Mouse (Mus musculus) embryo, embryonic 9.5 days (tissue): ENCODE measurements around the gene Boc.

Source experiments
- DNase-seq: peaks from one replicate; pipeline ENCODE4 v3.0.0-alpha.2; 2017; ENCODE audit errors: extremely low spot score

Boc gene

GRCm38 (mm10) chr16:44552726-44553125 is 6.0 kb downstream of the Boc start:
- DNase-seq: no peak

DNA sequence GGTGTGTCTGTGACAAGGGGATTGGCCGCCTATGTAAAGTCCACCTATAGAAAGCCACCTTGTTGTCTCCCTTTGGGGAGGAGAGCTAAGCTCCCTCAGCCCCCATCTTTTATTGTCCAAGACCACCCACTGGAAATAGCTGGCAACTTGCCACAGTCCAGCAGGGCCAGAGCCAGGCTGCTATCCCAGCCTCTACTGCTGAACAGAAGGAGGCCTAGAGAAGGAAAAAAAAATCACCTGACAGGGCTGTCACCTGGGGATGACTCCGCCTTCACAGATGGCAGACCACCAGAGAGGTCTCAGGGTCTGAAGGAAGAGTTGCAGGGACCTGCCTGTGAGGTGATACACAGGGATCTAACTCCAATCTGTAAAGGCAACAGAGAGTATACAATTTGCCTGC is 6.7 kb downstream of the Boc start:
- no peak for DNase-seq

DNA sequence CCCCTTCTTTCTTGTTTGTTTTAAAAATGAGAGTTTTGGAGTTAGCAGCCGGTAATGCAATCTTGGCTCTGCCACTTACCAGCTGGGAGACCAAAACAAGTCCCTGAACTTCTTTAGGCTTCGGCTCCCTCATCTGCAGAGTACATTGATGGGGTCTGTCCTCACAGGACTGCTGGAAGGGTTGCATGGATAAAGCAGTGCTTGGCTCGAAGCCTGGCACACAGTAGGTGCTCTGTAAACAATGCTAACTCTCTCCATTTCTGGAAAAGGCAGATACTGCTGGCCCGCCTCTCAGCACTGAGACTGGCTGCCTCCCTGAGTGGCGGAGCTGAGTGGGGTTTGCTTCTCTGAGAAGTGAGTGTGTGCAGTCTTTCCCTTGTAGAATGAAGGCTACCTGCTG is 7.2 kb downstream of the Boc start:
- no peak for DNase-seq

GRCm38 (mm10) chr16:44550843-44551242 is 7.9 kb downstream of the Boc start:
- DNase-seq: no peak

- no peak for DNase-seq
Observed at GRCm38 (mm10) chr16:44549867-44550679, 8.6 kb downstream of the Boc start.

- no peak for DNase-seq
Observed at GRCm38 (mm10) chr16:44549381-44549780, 9.3 kb downstream of the Boc start.

DNA sequence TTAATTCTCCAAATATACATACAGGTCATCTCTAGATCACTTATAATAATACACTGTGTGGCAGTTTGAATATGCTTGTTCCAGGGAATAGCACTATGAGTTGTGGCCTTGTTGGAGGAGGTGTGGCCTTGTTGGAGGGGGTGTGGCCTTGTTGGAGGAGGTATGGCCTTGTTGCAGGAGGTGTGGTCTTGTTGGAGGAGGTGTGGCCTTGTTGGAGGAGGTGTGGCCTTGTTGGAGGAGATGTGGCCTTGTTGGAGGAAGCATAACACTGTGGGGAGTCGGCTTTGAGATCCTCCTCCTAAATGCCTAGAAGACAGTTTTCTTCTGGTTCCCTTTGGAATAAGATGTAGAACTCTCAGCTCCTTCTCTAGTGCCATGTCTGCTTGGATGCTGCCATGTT is 10.7 kb downstream of the Boc start:
- DNase-seq: no peak

DNA sequence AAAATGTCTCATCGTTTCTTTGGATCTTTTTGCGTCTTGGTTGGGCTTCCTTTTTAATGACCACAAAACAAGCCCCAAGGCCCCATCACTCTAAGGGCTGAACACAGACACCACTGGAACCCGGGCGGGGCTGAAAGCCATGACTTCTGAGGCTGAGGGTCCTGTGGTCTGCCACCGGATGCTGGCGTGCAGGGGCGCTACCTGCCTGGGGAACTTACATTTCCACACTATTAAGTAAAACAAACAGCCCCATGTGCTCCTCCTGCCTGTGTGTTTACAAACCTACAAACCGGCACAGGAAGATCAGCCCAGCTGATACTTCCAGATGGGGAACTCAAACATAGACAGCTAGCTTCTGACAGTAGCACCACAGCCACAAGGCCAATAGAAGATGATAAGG is 11.9 kb downstream of the Boc start:
- DNase-seq: no peak

- DNase-seq: no peak
Observed at GRCm38 (mm10) chr16:44545939-44546338, 12.8 kb downstream of the Boc start.

- no peak for DNase-seq
Observed at GRCm38 (mm10) chr16:44545153-44545552, 13.5 kb downstream of the Boc start.

DNA sequence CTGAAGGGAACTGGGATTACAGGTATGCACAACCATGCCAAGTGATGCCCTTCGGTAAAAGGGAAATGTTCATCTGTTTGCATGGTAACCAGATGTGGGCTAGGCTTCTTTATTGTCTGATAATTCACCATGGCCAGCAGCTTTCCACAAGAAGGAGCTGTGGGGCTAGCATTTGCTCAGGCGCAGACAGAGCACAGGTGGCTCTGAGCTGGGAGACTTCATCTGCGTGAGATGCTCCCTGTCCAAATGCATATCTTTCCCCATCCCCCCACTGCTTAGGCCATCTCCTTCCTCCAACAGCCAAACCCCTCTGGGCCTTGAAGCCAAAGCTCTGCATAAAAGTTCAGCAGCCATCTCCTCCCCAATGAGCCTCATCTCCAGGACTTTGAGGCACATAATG is 15.6 kb downstream of the Boc start:
- DNase-seq: no peak

- DNase-seq: no peak
Observed at GRCm38 (mm10) chr16:44542029-44542690, 16.5 kb downstream of the Boc start.

- DNase-seq: no peak
Observed at GRCm38 (mm10) chr16:44539611-44540010, 19.1 kb downstream of the Boc start.

GRCm38 (mm10) chr16:44538401-44539395 is 20.0 kb downstream of the Boc start:
- no peak for DNase-seq

DNA sequence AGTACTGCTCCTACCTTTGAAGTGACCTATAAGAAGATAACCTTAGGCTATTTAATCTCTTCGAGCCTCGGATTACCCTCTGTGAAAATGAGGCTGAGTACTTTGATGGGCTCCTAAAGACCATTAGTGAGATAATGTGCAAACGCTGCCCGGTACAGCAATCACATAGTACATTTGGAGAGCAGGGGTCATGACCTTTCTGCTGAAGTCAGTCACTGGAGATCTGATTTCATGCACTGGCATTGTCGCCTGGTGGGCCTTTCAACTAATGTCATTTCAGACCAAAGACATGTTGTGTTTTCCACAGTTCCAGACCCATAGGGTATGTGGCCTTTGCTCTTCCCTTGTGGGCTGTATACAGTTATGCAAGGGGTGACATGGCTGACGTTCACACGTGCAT is 24.6 kb downstream of the Boc start:
- no peak for DNase-seq

DNA sequence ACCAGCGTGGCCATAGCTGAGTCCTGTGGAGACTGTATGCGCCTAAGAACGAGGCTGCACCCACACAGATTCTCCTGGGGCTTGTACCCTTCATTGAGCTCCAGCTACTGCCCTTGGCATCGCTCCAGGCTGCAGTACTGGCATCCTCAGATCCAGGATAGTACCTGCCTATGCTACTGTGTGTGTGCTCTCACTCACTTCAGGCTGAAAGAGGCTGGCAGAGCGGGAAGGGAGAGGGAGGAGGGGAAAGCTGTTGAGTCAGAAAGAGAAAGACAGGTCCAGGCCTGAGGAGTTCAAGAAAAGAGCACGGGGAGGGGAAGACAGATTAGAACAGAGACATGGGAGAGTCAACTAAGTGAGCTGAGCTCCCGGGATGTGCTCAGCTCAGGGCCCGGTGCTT is 25.2 kb downstream of the Boc start:
- DNase-seq: no peak

DNA sequence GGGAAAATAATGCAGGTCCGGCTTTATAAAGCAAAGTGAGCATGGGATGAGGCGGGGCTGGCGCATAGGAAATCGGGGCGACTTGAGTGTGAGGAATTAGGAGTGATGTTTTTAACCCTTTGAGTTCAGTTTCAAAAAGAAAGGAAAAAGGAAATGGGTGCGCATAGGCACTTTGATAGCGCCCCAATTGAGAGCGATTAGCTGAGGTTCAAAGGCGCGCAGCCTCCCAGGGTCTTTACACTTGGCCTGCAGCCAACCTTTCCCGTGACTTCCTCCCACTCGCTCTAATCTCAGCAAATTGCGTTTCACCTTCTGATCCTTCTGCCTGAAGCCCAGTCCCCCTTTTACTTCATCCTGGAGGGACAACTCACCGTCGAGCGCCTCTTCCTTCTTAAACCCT is 25.8 kb downstream of the Boc start:
- DNase-seq: no peak

DNA sequence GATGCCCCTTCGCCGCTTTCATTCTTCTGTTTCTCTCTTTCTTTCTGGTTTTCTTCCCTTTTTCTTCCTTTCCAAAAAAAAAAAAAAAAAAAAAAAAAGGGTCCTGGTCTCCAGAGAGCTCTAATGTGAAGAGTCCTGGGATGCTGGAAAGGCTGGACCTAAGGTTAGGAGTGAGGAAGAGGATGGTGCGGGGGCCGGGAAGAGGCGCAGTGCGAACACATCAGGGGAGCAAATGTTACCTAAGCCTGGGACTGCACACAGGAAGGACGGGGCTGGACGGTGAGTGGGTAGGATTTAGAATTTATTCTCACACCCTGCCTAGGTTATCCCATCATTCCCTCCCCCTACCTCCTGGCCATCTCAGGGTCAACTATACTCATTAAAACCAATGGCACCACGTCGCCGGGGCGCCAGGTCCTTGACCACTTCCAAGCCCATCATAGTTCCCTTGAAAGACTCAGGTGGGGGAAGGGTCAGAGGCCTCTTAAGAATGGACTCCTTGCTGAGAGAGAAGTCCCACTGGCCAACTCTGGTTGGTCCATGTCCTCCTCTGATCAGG is 27.4 kb downstream of the Boc start:
- DNase-seq: peak; percentile 46

DNA sequence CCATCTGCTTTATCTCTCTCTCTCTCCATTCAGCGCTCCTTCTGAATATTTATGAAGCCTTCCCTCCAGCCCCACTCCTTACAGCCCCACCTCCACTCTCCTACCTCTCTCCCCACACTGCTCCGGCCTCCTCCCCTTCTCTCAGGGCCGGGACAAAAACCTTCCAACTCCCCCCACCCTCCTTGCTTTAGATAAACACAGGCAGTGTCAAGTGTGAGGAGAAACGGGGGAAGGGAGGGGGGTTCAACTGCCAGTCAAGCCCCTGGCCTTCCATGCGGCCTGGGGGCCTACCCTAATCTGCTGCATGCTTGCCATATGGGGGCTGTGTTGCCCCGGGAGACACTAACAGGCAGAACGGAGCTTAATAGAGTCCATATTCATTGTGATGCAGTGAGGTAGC is 27.9 kb downstream of the Boc start:
- DNase-seq: peak; percentile 89

- DNase-seq: peak; percentile 46
Observed at GRCm38 (mm10) chr16:44530191-44530590, 28.5 kb downstream of the Boc start.

DNA sequence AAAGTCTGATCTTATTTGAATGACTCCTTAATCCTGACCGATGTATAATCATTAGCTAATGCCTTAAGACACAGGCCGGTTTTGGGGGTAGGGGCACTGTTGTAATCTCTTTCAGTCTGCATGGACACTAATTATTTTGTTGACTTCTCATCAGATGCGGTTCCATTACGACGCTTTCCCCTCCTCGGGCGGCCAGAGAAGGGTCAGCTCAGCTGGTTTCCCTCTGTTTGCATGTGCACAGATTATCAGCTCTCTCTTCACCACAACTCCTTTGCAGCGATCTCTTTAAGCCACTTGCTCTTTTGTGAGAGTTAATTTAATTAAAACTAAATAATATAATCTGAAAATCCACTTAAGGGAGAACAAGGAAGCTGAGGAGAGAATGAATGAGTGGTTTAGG is 29.0 kb downstream of the Boc start:
- no peak for DNase-seq

GRCm38 (mm10) chr16:44528955-44529354 is 29.7 kb downstream of the Boc start:
- DNase-seq: no peak
